Mouse (Mus musculus) skeletal muscle tissue, adult 2 months (tissue): ENCODE results near the gene Bid.
"Not testable (repeated sequence)": the region's sequence is repeated elsewhere in the genome, so short reads cannot be mapped to it uniquely, and the experiment has no call there.

Experiments used
- DNase-seq: peaks from one replicate; pipeline ENCODE4 v3.0.0-alpha.2; 2012; ENCODE audit warnings: low read depth, low spot score

Bid gene

GRCm38 (mm10) chr6:120905111-120905510 is 11.5 kb downstream of the Bid start:
- no peak for DNase-seq

GRCm38 (mm10) chr6:120903961-120904360 is 12.7 kb downstream of the Bid start:
- DNase-seq = no peak

- peak; percentile 27 for DNase-seq
Measured at GRCm38 (mm10) chr6:120903450-120903912, 13.2 kb downstream of the Bid start.

GRCm38 (mm10) chr6:120901776-120902645 is 14.6 kb downstream of the Bid start:
- DNase-seq = no peak

- peak; percentile 46 for DNase-seq
Measured at GRCm38 (mm10) chr6:120898188-120898833, 18.3 kb downstream of the Bid start.

- DNase-seq = no peak
Measured at GRCm38 (mm10) chr6:120894524-120894923, 22.1 kb downstream of the Bid start.

- no peak for DNase-seq
Measured at GRCm38 (mm10) chr6:120894089-120894488, 22.6 kb downstream of the Bid start.

- DNase-seq = no peak
Measured at GRCm38 (mm10) chr6:120886696-120887095, 30.0 kb downstream of the Bid start.

GRCm38 (mm10) chr6:120884436-120884835 is 32.2 kb downstream of the Bid start:
- no peak for DNase-seq

- DNase-seq = no peak
Measured at GRCm38 (mm10) chr6:120879046-120879445, 37.6 kb downstream of the Bid start.

- no peak for DNase-seq
Measured at GRCm38 (mm10) chr6:120873874-120874273, 42.8 kb downstream of the Bid start.

- DNase-seq = no peak
Measured at GRCm38 (mm10) chr6:120871286-120871685, 45.4 kb downstream of the Bid start.

GRCm38 (mm10) chr6:120868824-120869223 is 47.8 kb downstream of the Bid start:
- DNase-seq = no peak

GRCm38 (mm10) chr6:120866051-120866814 is 50.4 kb downstream of the Bid start:
- DNase-seq = no peak

GRCm38 (mm10) chr6:120860079-120860478 is 56.6 kb downstream of the Bid start:
- no peak for DNase-seq

GRCm38 (mm10) chr6:120858217-120858711 is 58.4 kb downstream of the Bid start:
- DNase-seq = no peak

- DNase-seq = no peak
Measured at GRCm38 (mm10) chr6:120854413-120854812, 62.2 kb downstream of the Bid start.

GRCm38 (mm10) chr6:120850720-120851119 is 65.9 kb downstream of the Bid start:
- DNase-seq = not testable (repeated sequence)
